Mouse (Mus musculus) small intestine, adult 2 months (tissue): ENCODE measurements around the gene Itgb5. TPM values are rescaled to one million over a fixed set of nuclear protein-coding genes. Genes with fewer than 3 reads are reported as not detected.

Source experiments
- H3K27ac ChIP-seq: fragments of 200-500 bp; 2 replicates; pipeline ENCODE4 v1.5.1; 2012; ENCODE audit warnings: low read depth, low read length, control low read depth, inconsistent platforms; ENCODE audit not compliant: insufficient read depth
- H3K27me3 ChIP-seq: fragments of 200-500 bp; 2 replicates; pipeline ENCODE4 v1.6.1; 2012; ENCODE audit warnings: mild to moderate bottlenecking, moderate library complexity, low read length, inconsistent platforms; ENCODE audit not compliant: control insufficient read depth, insufficient read depth
- H3K36me3 ChIP-seq: fragments of 200-500 bp; 2 replicates; pipeline ENCODE4 v1.6.1; 2012; ENCODE audit warnings: mild to moderate bottlenecking, low read length, control low read depth, inconsistent platforms; ENCODE audit not compliant: control insufficient read depth, insufficient read depth
- H3K4me1 ChIP-seq: fragments of 200-500 bp; 2 replicates; pipeline ENCODE4 v1.6.1; 2012; ENCODE audit warnings: low read length, inconsistent platforms, mixed read lengths; ENCODE audit not compliant: control insufficient read depth, insufficient read depth, insufficient read length
- H3K4me3 ChIP-seq: fragments of 200-500 bp; 2 replicates; pipeline ENCODE4 v1.5.1; 2012; ENCODE audit warnings: low read depth, mild to moderate bottlenecking, control low read depth, inconsistent platforms, low read length, moderate library complexity
- CTCF ChIP-seq: fragments of 200-500 bp; IDR thresholded peaks from 2 replicates; pipeline ENCODE4 v1.5.1; 2012; ENCODE audit warnings: low read depth, mild to moderate bottlenecking, control low read depth, inconsistent platforms, low read length, moderate library complexity, mixed read lengths; ENCODE audit not compliant: insufficient replicate concordance, insufficient read length; ENCODE audit errors: extremely low read depth
- POLR2A ChIP-seq: fragments of 200-500 bp; IDR thresholded peaks from 2 replicates; pipeline ENCODE4 v1.6.1; 2012; ENCODE audit warnings: low read depth, mild to moderate bottlenecking, control low read depth, inconsistent platforms, low read length, moderate library complexity
- WGBS: fragments of 180-500 bp; shearing (Covaris S2); methylation state at CpG from one replicate; pipeline ENCODE4 v1.1.7; 2018; 5-methylcytosine and 5-hydroxymethylcytosine counted together
- polyA plus RNA-seq: library from polyadenylated mRNA; depleted of rRNA; stranded (reverse); fragments of >200 nt; gene quantifications from 2 replicates; pipeline ENCODE4 v1.2.3, GENCODE M21; 2012

The Itgb5 gene
- polyA plus RNA-seq, 1 experiment = 80.3 TPM

DNA sequence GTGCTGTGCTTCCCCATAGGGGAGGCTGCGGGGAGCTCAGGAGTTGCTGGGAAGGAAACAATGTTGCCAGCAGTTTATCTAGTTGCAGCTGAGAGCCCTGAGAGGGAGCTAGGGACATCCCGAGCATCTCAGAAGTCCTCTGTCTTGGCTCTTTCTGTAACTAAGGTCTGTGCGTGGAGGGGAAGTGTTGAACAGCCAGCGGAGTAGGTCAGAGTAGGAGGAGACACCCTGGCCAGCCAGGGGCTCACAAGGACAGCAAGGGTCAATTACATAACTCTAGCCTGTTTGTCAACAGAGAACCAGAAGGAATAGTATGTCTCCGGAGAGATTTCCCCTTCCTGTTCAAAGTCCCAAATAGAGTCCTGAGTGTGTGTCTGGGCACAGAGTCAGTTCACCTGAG is 102.7 kb downstream of the Itgb5 start:
- TF ChIP-seq POLR2A = no peak
- TF ChIP-seq CTCF = no peak
- Histone ChIP-seq H3K4me1 (peaks cover 17% of the 10 kb centered on the region), H3K4me3 (no peak overlapping the region), H3K27me3 (no peaks in the 10 kb centered on the region), H3K36me3 (no peaks in the 10 kb centered on the region), H3K27ac (no peak overlapping the region)
- 46% methylated on average over 5 of the region's 5 CpGs for WGBS

DNA sequence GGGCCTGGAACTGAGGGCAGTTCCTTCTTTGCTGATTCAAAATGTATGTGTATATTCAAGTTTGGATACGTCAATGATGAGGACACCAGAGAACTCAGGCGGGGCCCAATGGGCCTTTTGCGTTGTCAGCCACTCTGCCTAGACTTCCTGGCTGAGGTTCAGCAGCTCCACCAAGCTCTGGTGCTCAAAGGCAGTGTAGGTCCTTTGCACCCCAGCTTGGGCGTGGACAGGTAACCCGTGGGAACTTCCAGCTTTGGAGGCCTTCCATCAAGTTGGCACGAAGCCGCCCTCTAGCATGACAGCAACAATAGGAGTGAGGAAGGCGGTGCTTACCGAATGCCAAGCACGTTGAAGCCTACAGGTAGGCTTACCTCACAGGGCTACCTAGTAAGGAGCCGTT is 103.9 kb downstream of the Itgb5 start:
- 24% methylated on average over 11 of the region's 11 CpGs for WGBS
- H3K36me3 ChIP-seq = no peaks in the 10 kb centered on the region
- no peaks in the 10 kb centered on the region for H3K27me3 ChIP-seq
- no peak overlapping the region for H3K4me3 ChIP-seq
- no peak overlapping the region for H3K27ac ChIP-seq
- peaks cover 17% of the 10 kb centered on the region for H3K4me1 ChIP-seq
- TF ChIP-seq POLR2A (no peak), CTCF (no peak)

DNA sequence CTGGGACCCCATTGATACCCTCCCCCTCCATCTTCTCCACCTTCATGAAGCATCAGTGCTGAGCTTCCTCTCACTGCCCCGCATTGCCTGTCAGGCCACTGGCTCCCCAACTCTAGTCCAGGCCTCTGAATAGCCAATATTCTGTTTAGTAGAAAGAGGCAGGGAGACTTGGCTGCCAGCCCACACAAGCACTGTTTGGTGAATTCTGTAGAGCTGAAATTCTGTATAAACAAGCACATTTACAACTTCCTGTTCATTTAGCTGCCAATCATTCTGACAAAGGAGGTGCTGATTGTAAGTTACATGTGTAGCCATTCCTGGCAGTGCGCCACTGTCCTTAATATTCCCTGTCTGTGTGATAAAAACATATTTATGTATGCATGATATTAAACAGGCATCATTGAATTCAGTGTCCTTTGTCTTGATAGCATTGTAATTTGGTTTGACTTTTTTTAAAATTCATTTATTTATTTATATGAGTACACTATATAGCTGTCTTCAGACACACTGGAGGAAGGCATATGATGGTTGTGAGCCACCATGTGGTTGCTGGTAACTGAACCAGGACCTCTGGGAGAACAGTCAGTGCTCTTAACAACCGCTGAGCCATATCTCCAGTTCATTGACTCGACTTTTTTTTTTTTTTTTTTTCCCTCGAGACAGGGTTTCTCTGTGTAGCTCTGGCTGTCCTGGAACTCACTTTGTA is 105.4 kb downstream of the Itgb5 start:
- TF ChIP-seq POLR2A = no peak
- TF ChIP-seq CTCF = no peak
- WGBS = 30% methylated on average over 5 of the region's 5 CpGs
- Histone ChIP-seq H3K36me3 (no peaks in the 10 kb centered on the region), H3K27ac (no peak overlapping the region), H3K27me3 (no peaks in the 10 kb centered on the region), H3K4me3 (no peak overlapping the region), H3K4me1 (peaks cover 17% of the 10 kb centered on the region)

DNA sequence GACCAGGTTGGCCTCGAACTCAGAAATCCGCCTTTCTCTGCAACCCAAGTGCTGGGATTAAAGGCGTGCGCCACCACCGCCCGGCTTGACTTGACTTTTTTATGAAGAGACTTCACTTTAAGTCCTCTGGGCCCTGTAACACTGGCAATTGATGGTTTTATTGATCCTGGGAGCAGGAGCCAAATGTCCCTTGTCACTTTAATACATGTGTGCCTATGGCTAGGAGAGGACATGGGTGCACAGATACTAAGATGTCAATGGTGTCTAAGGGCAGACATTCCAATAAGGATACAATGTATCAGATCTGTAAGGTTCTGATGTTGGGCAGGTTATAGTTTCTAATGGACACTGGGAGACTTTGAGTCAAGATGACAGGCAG is 105.9 kb downstream of the Itgb5 start:
- TF ChIP-seq CTCF = no peak
- no peak for TF ChIP-seq POLR2A
- no peak overlapping the region for H3K4me3 ChIP-seq
- H3K27me3 ChIP-seq = no peaks in the 10 kb centered on the region
- 91% methylated on average over 6 of the region's 6 CpGs for WGBS
- no peak overlapping the region for H3K27ac ChIP-seq
- peaks cover 17% of the 10 kb centered on the region for H3K4me1 ChIP-seq
- no peaks in the 10 kb centered on the region for H3K36me3 ChIP-seq

DNA sequence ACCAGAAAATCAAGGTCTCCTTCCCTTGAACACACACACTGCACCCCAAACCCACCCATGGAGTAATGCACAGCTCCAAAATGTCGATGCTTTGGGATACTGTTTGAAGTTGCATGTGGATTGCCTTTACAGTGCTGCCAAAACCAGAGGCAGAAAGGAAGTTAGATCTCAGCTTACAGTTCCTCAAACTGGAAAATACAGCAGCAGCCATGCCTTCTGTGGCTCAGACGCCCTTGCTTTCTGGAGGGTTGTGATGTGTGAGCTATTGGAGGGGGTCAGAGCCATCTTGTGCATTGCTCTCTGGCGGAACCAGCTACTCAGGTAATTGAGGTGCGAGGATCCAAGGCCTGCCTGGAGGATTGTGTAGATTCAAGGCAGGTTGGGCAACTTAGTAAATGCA is 107.4 kb downstream of the Itgb5 start:
- H3K4me3 ChIP-seq = no peak overlapping the region
- no peaks in the 10 kb centered on the region for H3K27me3 ChIP-seq
- H3K27ac ChIP-seq = no peak overlapping the region
- no peaks in the 10 kb centered on the region for H3K36me3 ChIP-seq
- H3K4me1 ChIP-seq = peaks cover 17% of the 10 kb centered on the region
- 78% methylated on average over 4 of the region's 4 CpGs for WGBS
- TF ChIP-seq CTCF (no peak), POLR2A (no peak)

DNA sequence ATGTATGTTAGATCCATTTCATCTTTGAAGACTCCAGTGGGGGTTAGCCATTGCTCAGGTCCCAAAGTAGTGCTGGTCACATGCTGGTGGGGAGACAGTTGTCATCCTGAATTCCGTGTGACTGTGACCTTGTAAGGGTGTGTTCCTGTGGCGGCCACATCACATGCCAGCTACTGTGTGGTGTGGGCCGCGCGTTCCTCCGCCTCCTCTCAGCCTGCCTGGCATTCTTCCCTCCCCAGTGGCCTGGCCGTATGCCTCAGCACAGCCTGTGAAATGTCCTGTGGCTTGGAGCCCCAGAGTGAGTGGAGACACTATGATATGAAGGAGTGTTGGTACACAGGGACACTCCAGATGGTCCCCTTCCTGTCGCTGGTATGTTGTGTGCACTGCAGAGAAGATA is 108.1 kb downstream of the Itgb5 start:
- no peak overlapping the region for H3K27ac ChIP-seq
- no peak for TF ChIP-seq POLR2A
- no peak for TF ChIP-seq CTCF
- no peaks in the 10 kb centered on the region for H3K27me3 ChIP-seq
- 65% methylated on average over 8 of the region's 8 CpGs for WGBS
- no peak overlapping the region for H3K4me3 ChIP-seq
- H3K4me1 ChIP-seq = peaks cover 17% of the 10 kb centered on the region
- H3K36me3 ChIP-seq = no peaks in the 10 kb centered on the region

DNA sequence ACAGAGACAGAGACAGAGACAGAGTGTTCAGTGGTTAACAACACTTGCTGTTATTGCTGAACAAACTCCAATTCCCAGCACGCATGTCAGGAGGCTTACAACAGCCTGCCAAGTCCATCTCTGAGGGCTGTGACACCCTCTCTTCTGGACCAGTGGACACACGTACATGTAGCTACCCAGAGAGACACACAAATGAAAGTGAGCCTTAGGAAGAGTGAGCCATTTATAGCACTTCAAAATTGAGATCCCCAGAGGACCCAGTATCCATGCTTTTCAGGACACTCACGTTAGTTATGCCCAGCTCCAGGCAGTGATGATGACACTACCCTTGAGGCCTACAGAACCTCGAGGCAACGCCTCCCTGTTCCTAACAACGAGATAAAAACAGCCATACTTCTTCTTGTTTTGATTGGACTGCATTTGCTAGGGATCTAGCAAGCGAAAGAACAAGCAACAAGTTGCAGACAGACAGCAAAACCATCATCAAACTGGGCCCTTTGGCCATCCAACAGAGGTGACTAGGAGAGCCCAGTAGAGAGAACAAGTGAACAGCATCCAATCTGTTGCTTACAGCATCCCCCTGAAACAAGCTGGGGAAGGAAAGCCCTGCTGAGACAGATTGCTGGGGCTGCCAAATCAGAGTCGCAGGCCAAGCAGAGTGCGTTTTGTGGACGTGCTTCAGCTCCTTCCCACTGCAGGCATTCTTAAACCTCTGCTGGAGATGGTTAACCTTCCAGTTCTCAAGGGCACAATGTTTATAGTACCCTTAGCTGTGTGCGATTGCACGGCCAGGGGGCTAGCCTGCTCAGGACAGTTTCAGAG is 109.1 kb downstream of the Itgb5 start:
- no peaks in the 10 kb centered on the region for H3K36me3 ChIP-seq
- no peaks in the 10 kb centered on the region for H3K27me3 ChIP-seq
- WGBS = 77% methylated on average over 12 of the region's 12 CpGs
- TF ChIP-seq POLR2A (no peak), CTCF (no peak)
- peaks cover 10% of the 10 kb centered on the region for H3K4me1 ChIP-seq
- no peak overlapping the region for H3K27ac ChIP-seq
- no peak overlapping the region for H3K4me3 ChIP-seq
